Mouse (Mus musculus) stomach, embryonic 16.5 days (tissue): ENCODE measurements around the gene 1700022I11Rik. TPM values are rescaled to one million over a fixed set of nuclear protein-coding genes. Genes with fewer than 3 reads are reported as not detected.

Source experiments
- ATAC-seq: fragments of 200-750 bp; cut with Nextera tagmentation; 2 replicates; pipeline ENCODE4 v1.8.0; 2017; ENCODE audit warnings: moderate number of reproducible peaks, moderate TSS enrichment; ENCODE audit not compliant: insufficient read depth, low FRiP score
- H3K27ac ChIP-seq: fragments of 300-500 bp; sonication (generic); 2 replicates; pipeline ENCODE4 v1.5.1; 2014; ENCODE audit warnings: low read length
- H3K27me3 ChIP-seq: fragments of 300-500 bp; sonication (generic); 2 replicates; pipeline ENCODE4 v1.6.1; 2014; ENCODE audit warnings: low read length, control low read depth, mixed read lengths; ENCODE audit not compliant: control insufficient read depth, insufficient read depth
- H3K36me3 ChIP-seq: fragments of 300-500 bp; sonication (generic); 2 replicates; pipeline ENCODE4 v1.6.1; 2014; ENCODE audit warnings: low read length; ENCODE audit not compliant: control insufficient read depth, insufficient read depth
- H3K4me1 ChIP-seq: fragments of 300-500 bp; sonication (generic); 2 replicates; pipeline ENCODE4 v1.6.1; 2014; ENCODE audit warnings: low read length, control low read depth, mixed read lengths; ENCODE audit not compliant: control insufficient read depth, insufficient read depth
- H3K4me2 ChIP-seq: fragments of 300-500 bp; sonication (generic); 2 replicates; pipeline ENCODE4 v1.6.1; 2014; ENCODE audit warnings: low read depth, low read length, mixed read lengths
- H3K4me3 ChIP-seq: fragments of 300-500 bp; sonication (generic); replicated peaks from 2 replicates; pipeline ENCODE4 v1.5.1; 2014; ENCODE audit warnings: mild to moderate bottlenecking, low read length
- H3K9ac ChIP-seq: fragments of 300-500 bp; sonication (generic); 2 replicates; pipeline ENCODE4 v1.6.1; 2014; ENCODE audit warnings: low read length
- H3K9me3 ChIP-seq: fragments of 300-500 bp; sonication (generic); replicated peaks from 2 replicates; pipeline ENCODE4 v1.6.1; 2016; ENCODE audit warnings: low read length, control low read depth; ENCODE audit not compliant: control insufficient read depth
- WGBS: fragments of 180-500 bp; shearing (Covaris S2); extraction: QIAGEN DNeasy Blood & Tissue Kit; methylation state at CpG from one replicate; pipeline ENCODE4 v1.1.7; 2014; 5-methylcytosine and 5-hydroxymethylcytosine counted together
- polyA plus RNA-seq: library from polyadenylated mRNA; unstranded; fragments of >200 nt; fragmentation: Nextera tagmentation; extraction: Ambion mirVana; gene quantifications from 2 replicates; pipeline ENCODE4 v1.2.1, GENCODE M21; 2015

Gene 1700022I11Rik
- polyA plus RNA-seq, 1 experiment from 2014 or later = 0.39 TPM

GRCm38 (mm10) chr4:42949051-42949675 is 20.2 kb upstream of the 1700022I11Rik start:
- Histone ChIP-seq H3K4me2 (peak overlapping the region; percentile 73), H3K9ac (peak overlapping the region; percentile 18; the same call in 1 of the 2 replicates), H3K9me3 (no peaks in the 10 kb centered on the region), H3K4me1 (peaks cover 16% of the 10 kb centered on the region), H3K27me3 (peaks cover 7% of the 10 kb centered on the region; the same call in 1 of the 2 replicates), H3K4me3 (peak overlapping the region; percentile 84), H3K27ac (no peak overlapping the region), H3K36me3 (no peaks in the 10 kb centered on the region)
- 7% methylated on average over 14 of the region's 14 CpGs for WGBS
- ATAC-seq = no peak

DNA sequence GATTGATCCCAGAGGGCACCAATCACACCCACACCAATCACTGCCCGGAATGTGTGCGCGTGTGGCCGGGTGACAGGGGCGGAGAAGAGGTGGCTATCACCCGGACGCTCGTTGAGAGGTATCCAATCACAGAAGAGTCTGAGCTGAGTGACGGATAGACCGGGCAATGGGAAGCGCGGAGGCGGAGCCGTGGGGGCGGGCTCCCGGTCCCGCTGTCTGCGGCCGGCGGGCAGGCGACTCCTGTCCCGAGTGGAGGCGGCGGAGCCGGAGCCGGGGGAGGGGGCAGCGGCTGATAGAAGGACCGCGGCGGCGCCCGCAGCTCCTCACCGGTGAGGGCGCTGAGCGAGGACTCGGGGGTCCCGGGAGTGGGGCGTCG is 19.7 kb upstream of the 1700022I11Rik start, which contains the start of gene Dnajb5:
Gene Dnajb5, plus strand, starts transcription at position 139 of the 376 bp plus-strand sequence.
- WGBS = 0% methylated on average over 38 of the region's 39 CpGs
- Histone ChIP-seq H3K4me3 (peak within 1 kb of the TSS; percentile 84), H3K4me1 (peaks cover 19% of the 10 kb centered on the region), H3K27me3 (peaks cover 7% of the 10 kb centered on the region; the same call in 1 of the 2 replicates), H3K36me3 (no peaks in the 10 kb centered on the region), H3K9me3 (no peaks in the 10 kb centered on the region), H3K9ac (peak within 1 kb of the TSS; percentile 86), H3K27ac (peak within 1 kb of the TSS; percentile 89), H3K4me2 (peak within 1 kb of the TSS; percentile 73)
- peak; percentile 95 for ATAC-seq

GRCm38 (mm10) chr4:42950065-42950558 is 19.3 kb upstream of the 1700022I11Rik start:
- Histone ChIP-seq H3K27ac (peak overlapping the region; percentile 89), H3K4me3 (peak overlapping the region; percentile 84), H3K9ac (peak overlapping the region; percentile 86), H3K4me2 (peak overlapping the region; percentile 73), H3K4me1 (peaks cover 19% of the 10 kb centered on the region), H3K9me3 (no peaks in the 10 kb centered on the region), H3K27me3 (peaks cover 7% of the 10 kb centered on the region; the same call in 1 of the 2 replicates), H3K36me3 (no peaks in the 10 kb centered on the region)
- under 1% methylated on average over 24 of the region's 27 CpGs for WGBS
- peak; percentile 80 for ATAC-seq

DNA sequence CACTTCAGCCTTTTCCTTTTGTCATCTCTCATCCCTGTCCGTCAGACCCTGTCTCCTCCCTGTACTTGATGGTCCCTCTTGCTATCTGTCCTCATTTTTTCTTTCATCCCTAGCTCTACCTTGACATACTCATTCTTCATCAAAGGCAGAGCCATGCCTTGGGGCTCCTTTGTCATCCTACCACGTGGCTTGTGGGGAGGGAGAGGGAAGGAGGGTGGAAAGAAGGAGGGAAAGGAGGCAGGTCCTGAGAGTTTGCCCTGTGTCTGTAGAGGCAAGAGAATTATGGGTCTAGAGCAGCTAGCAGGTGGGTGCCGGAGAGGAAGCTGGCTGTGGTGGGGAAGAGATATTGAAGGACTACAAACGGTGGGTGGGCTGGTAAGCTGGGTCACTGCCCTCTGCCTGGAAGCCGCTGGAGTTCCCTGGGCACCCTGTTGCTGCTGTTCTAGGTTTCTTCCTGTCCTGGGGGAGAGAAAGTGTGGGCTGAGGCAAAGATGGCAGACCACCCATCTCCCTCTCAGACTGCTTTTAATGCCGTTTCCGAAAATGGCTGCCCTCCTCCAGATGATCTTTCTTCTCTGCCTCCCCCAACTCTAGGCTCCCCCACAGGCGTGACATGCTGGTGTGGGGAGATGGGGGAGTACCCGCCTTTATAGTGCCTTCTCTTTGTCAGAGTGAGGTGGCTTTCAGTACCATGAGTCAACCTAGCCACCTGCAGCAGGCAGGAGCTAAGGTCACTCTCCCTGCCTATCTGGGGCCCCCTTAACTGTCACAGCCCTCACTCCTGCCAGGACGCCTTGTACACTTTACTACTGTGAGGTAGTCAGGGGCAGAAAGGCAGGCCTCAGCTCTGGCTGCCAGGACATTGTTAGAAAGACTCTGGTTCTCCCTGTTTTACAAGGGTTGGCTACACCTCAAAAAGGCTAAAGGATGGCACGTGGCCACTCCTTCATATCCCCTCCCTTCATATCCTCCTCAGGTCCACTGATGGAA is 17.9 kb upstream of the 1700022I11Rik start:
- Histone ChIP-seq H3K4me3 (no peak overlapping the region), H3K36me3 (0 out of 2 replicates have a peak, but pooled peaks cover under 1% of the 10 kb centered on the region), H3K27ac (peak overlapping the region; percentile 14; the same call in 1 of the 2 replicates), H3K9ac (0 out of 2 replicates have a peak overlapping the region, but pooled peaks have one; percentile 5), H3K27me3 (peaks cover 7% of the 10 kb centered on the region; the same call in 1 of the 2 replicates), H3K4me1 (peaks cover 19% of the 10 kb centered on the region), H3K9me3 (no peaks in the 10 kb centered on the region), H3K4me2 (peak overlapping the region; percentile 28)
- 62% methylated on average over 11 of the region's 11 CpGs for WGBS
- no peak for ATAC-seq

GRCm38 (mm10) chr4:42952563-42952962 is 16.8 kb upstream of the 1700022I11Rik start:
- WGBS = 81% methylated on average over 7 of the region's 7 CpGs
- H3K36me3 ChIP-seq = 0 out of 2 replicates have a peak, but pooled peaks cover 6% of the 10 kb centered on the region
- no peak overlapping the region for H3K9ac ChIP-seq
- no peak overlapping the region for H3K4me3 ChIP-seq
- peaks cover 19% of the 10 kb centered on the region for H3K4me1 ChIP-seq
- ATAC-seq = no peak
- no peaks in the 10 kb centered on the region for H3K9me3 ChIP-seq
- peaks cover 5% of the 10 kb centered on the region; the same call in 1 of the 2 replicates for H3K27me3 ChIP-seq
- H3K4me2 ChIP-seq = no peak overlapping the region
- peak overlapping the region; percentile 59; the same call in 1 of the 2 replicates for H3K27ac ChIP-seq

- H3K4me2 ChIP-seq = no peak overlapping the region
- no peak overlapping the region for H3K4me3 ChIP-seq
- peak overlapping the region; percentile 59 for H3K27ac ChIP-seq
- peaks cover 19% of the 10 kb centered on the region for H3K4me1 ChIP-seq
- no peaks in the 10 kb centered on the region for H3K9me3 ChIP-seq
- 0 out of 2 replicates have a peak overlapping the region, but pooled peaks have one; percentile 29 for H3K9ac ChIP-seq
- ATAC-seq = no peak
- WGBS = 38% methylated on average over 10 of the region's 10 CpGs
- H3K36me3 ChIP-seq = 0 out of 2 replicates have a peak, but pooled peaks cover 6% of the 10 kb centered on the region
- H3K27me3 ChIP-seq = no peaks in the 10 kb centered on the region
Observed at GRCm38 (mm10) chr4:42953435-42954094, 15.8 kb upstream of the 1700022I11Rik start.

- H3K4me1 ChIP-seq = peaks cover 14% of the 10 kb centered on the region
- H3K4me3 ChIP-seq = no peak overlapping the region
- H3K9me3 ChIP-seq = no peaks in the 10 kb centered on the region
- H3K27me3 ChIP-seq = no peaks in the 10 kb centered on the region
- H3K27ac ChIP-seq = peak overlapping the region; percentile 56; the same call in 1 of the 2 replicates
- no peak overlapping the region for H3K9ac ChIP-seq
- H3K36me3 ChIP-seq = 0 out of 2 replicates have a peak, but pooled peaks cover 6% of the 10 kb centered on the region
- WGBS = 10% methylated on average over 10 of the region's 10 CpGs
- ATAC-seq = no peak
- no peak overlapping the region for H3K4me2 ChIP-seq
Observed at GRCm38 (mm10) chr4:42954297-42954696, 15.1 kb upstream of the 1700022I11Rik start.

- Histone ChIP-seq H3K27ac (no peak overlapping the region), H3K9me3 (no peaks in the 10 kb centered on the region), H3K27me3 (no peaks in the 10 kb centered on the region), H3K36me3 (0 out of 2 replicates have a peak, but pooled peaks cover 6% of the 10 kb centered on the region), H3K4me1 (peaks cover 13% of the 10 kb centered on the region), H3K9ac (no peak overlapping the region), H3K4me2 (no peak overlapping the region), H3K4me3 (no peak overlapping the region)
- 92% methylated on average over 3 of the region's 3 CpGs for WGBS
- ATAC-seq = no peak
Observed at GRCm38 (mm10) chr4:42955200-42955599, 14.2 kb upstream of the 1700022I11Rik start.
